Mouse (Mus musculus): ENCODE data around the gene Gif. TPM values are rescaled to one million over a fixed set of nuclear protein-coding genes. Genes with fewer than 3 reads are reported as not detected.

The Gif gene
- polyA plus RNA-seq, 2 experiments, result 0.03 to 0.13 TPM

DNA sequence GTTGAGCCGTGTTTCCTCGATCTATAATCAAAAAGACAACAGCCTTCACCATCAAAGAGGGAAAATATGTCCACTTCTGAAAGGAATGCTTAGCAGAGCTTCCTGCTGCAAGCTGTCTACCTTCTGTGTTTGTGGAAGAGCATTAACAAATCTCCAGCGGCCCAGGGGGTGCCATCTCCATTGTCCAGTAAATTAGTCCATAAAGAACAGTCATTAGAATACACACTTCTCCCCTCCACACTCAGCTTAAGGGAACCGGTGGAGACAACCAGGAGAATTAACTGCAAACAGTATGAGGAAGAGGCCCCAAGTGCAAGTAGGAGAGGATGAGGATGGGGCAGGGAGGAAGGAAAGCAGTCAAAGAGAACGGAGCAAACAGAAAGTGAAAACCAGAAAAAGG is 44.5 kb downstream of the Gif start:
- DNase-seq (ENCODE audit: low read depth in 3 of 3, low spot score in 3 of 3), result no peak
- Histone ChIP-seq H3K4me1 (replicated peaks; ENCODE audit: control insufficient read depth in 2 of 2, insufficient read depth in 2 of 2, low read length in 1 of 2) (no peaks in the 10 kb centered on the region), H3K27me3 (ENCODE audit: control insufficient read depth, insufficient read depth, low read length) (no peaks in the 10 kb centered on the region), H3K27ac (no peak overlapping the region), H3K4me2 (ENCODE audit: low read depth) (no peak overlapping the region), H3K36me3 (replicated peaks; ENCODE audit: control insufficient read depth, insufficient read depth, low read depth) (no peaks in the 10 kb centered on the region), H3K4me3 (ENCODE audit: insufficient read depth in 1 of 2, low read depth in 2 of 2, low read length in 2 of 2) (no peak overlapping the region), H3K9me3 (ENCODE audit: control insufficient read depth, low read length) (no peaks in the 10 kb centered on the region), H3K9ac (replicated peaks) (no peak overlapping the region)
- WGBS (ENCODE audit: insufficient replicate concordance), result 37% methylated on average over 5 of the region's 5 CpGs
- TF ChIP-seq CTCF (IDR thresholded peaks at IDR 0.05; ENCODE audit: low read depth) (no peak), EP300 (IDR thresholded peaks at IDR 0.05; ENCODE audit: low read depth) (no peak)
- ATAC-seq (ENCODE audit: insufficient read depth), result no peak

- no peaks in the 10 kb centered on the region for H3K9me3 ChIP-seq (ENCODE audit: control insufficient read depth, low read length)
- DNase-seq (ENCODE audit: low read depth in 3 of 3, low spot score in 3 of 3), result no peak
- no peak overlapping the region for H3K27ac ChIP-seq
- H3K4me1 ChIP-seq (replicated peaks; ENCODE audit: control insufficient read depth in 2 of 2, insufficient read depth in 2 of 2, low read length in 1 of 2), result no peaks in the 10 kb centered on the region
- no peaks in the 10 kb centered on the region for H3K36me3 ChIP-seq (replicated peaks; ENCODE audit: control insufficient read depth, insufficient read depth, low read depth)
- no peak overlapping the region for H3K4me3 ChIP-seq (ENCODE audit: insufficient read depth in 1 of 2, low read depth in 2 of 2, low read length in 2 of 2)
- H3K9ac ChIP-seq (replicated peaks), result no peak overlapping the region
- 60% methylated on average over 2 of the region's 2 CpGs for WGBS (ENCODE audit: insufficient replicate concordance)
- ATAC-seq (ENCODE audit: insufficient read depth), result no peak
- H3K4me2 ChIP-seq (ENCODE audit: low read depth), result no peak overlapping the region
- TF ChIP-seq CTCF (IDR thresholded peaks at IDR 0.05; ENCODE audit: low read depth), result no peak
- TF ChIP-seq EP300 (IDR thresholded peaks at IDR 0.05; ENCODE audit: low read depth), result no peak
- no peaks in the 10 kb centered on the region for H3K27me3 ChIP-seq (ENCODE audit: control insufficient read depth, insufficient read depth, low read length)
Measured at GRCm38 (mm10) chr19:11793741-11794359, 46.5 kb downstream of the Gif start.

DNA sequence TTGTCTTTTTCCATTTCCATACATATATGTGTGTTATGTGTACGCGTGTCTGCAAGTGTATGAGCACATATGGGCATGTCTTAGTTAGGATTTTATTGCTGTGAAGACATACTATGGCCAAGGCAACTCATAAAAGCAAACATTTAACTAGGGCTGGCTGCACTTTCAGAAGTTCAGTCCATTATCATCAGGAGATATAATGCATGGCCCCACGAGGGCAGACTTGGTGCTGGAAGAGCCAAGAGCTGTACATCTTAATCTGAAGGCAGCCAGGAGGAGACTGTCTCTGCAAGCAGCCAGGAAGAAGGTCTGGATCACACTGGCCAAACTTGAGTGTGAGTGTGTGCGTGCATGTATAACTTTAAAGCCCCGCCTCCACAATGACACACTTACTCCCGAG is 47.1 kb downstream of the Gif start:
- WGBS (ENCODE audit: insufficient replicate concordance), result 57% methylated on average over 6 of the region's 6 CpGs
- DNase-seq (ENCODE audit: low read depth in 3 of 3, low spot score in 3 of 3) (no peak), ATAC-seq (ENCODE audit: insufficient read depth) (no peak)
- H3K36me3 ChIP-seq (replicated peaks; ENCODE audit: control insufficient read depth, insufficient read depth, low read depth), result no peaks in the 10 kb centered on the region
- no peak overlapping the region for H3K4me2 ChIP-seq (ENCODE audit: low read depth)
- H3K9ac ChIP-seq (replicated peaks), result no peak overlapping the region
- no peaks in the 10 kb centered on the region for H3K27me3 ChIP-seq (ENCODE audit: control insufficient read depth, insufficient read depth, low read length)
- no peak overlapping the region for H3K4me3 ChIP-seq (ENCODE audit: insufficient read depth in 1 of 2, low read depth in 2 of 2, low read length in 2 of 2)
- TF ChIP-seq EP300 (IDR thresholded peaks at IDR 0.05; ENCODE audit: low read depth) (no peak), CTCF (IDR thresholded peaks at IDR 0.05; ENCODE audit: low read depth) (no peak)
- H3K27ac ChIP-seq, result no peak overlapping the region
- H3K9me3 ChIP-seq (ENCODE audit: control insufficient read depth, low read length), result no peaks in the 10 kb centered on the region
- H3K4me1 ChIP-seq (replicated peaks; ENCODE audit: control insufficient read depth in 2 of 2, insufficient read depth in 2 of 2, low read length in 1 of 2), result no peaks in the 10 kb centered on the region

DNA sequence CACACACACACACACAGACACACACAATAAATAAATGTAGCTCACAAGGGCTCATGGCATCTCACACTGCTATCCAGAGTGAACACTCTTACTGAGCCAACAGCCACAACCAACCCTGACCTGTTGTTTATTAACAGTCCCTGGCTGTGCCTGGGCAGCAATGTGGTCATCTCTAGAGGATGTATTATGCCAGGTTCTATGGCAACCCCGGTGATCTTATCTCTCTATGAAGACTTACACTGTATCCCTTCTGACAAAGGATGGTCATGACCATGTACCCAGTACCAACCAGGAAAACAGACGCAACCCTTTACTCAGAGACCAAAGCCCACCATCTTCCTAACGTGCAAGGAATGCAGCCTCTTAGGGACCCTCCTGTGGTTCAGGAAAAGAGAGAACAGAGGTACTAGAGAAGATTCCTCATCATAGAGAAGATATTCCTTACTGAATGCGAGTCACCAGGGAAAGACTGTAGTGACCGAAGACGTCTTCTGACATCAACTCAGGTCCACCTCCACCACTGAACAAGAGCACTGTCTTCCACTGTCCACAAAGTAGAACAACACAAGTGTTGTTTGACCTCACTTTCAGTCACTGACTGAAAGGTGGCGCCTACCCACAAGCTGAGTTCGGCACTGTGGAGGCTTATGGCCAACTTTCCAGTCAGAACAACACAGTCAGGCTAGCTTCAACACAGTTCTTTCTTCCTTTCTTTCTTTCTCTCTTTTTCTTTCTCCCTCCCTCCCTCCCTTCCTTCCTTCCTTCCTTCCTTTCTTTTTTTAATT is 53.4 kb downstream of the Gif start:
- no peaks in the 10 kb centered on the region for H3K27me3 ChIP-seq (ENCODE audit: control insufficient read depth, insufficient read depth, low read length)

GRCm38 (mm10) chr19:11804423-11804822 is 57.1 kb downstream of the Gif start:
- Histone ChIP-seq H3K4me2 (ENCODE audit: low read depth) (no peak overlapping the region), H3K27ac (no peak overlapping the region), H3K27me3 (ENCODE audit: control insufficient read depth, insufficient read depth, low read length) (no peaks in the 10 kb centered on the region), H3K4me1 (replicated peaks; ENCODE audit: control insufficient read depth in 2 of 2, insufficient read depth in 2 of 2, low read length in 1 of 2) (peaks cover 0 to 2% of the 10 kb centered on the region in 2 experiments; a peak in 1 of 4 replicates), H3K36me3 (replicated peaks; ENCODE audit: control insufficient read depth, insufficient read depth, low read depth) (no peaks in the 10 kb centered on the region), H3K4me3 (ENCODE audit: insufficient read depth in 1 of 2, low read depth in 2 of 2, low read length in 2 of 2) (no peak overlapping the region), H3K9me3 (ENCODE audit: control insufficient read depth, low read length) (no peaks in the 10 kb centered on the region), H3K9ac (replicated peaks) (no peak overlapping the region)
- 3% methylated on average over 1 of the region's 1 CpGs for WGBS (ENCODE audit: insufficient replicate concordance)
- TF ChIP-seq CTCF (IDR thresholded peaks at IDR 0.05; ENCODE audit: low read depth) (no peak), EP300 (IDR thresholded peaks at IDR 0.05; ENCODE audit: low read depth) (no peak)
- ATAC-seq (ENCODE audit: insufficient read depth) (no peak), DNase-seq (ENCODE audit: low read depth in 3 of 3, low spot score in 3 of 3) (no peak)

More for the DNA sequence above, 53.4 kb downstream of the Gif start:
- WGBS (ENCODE audit: insufficient replicate concordance), result 55% methylated on average over 8 of the region's 8 CpGs
- H3K4me1 ChIP-seq (replicated peaks; ENCODE audit: control insufficient read depth in 2 of 2, insufficient read depth in 2 of 2, low read length in 1 of 2), result no peaks in the 10 kb centered on the region
- H3K9me3 ChIP-seq (ENCODE audit: control insufficient read depth, low read length), result no peaks in the 10 kb centered on the region
- no peak for DNase-seq (ENCODE audit: low read depth in 3 of 3, low spot score in 3 of 3)
- no peak overlapping the region for H3K4me2 ChIP-seq (ENCODE audit: low read depth)
- H3K36me3 ChIP-seq (replicated peaks; ENCODE audit: control insufficient read depth, insufficient read depth, low read depth), result no peaks in the 10 kb centered on the region
- H3K4me3 ChIP-seq (ENCODE audit: insufficient read depth in 1 of 2, low read depth in 2 of 2, low read length in 2 of 2), result no peak overlapping the region
- H3K9ac ChIP-seq (replicated peaks), result no peak overlapping the region
- TF ChIP-seq EP300 (IDR thresholded peaks at IDR 0.05; ENCODE audit: low read depth), result no peak
- peak; percentile 17; the same call in 1 of the 2 replicates for TF ChIP-seq CTCF (IDR thresholded peaks at IDR 0.05; ENCODE audit: low read depth)
- ATAC-seq (ENCODE audit: insufficient read depth), result no peak
- H3K27ac ChIP-seq, result no peak overlapping the region

Measured in liver, embryonic 14.5 days (tissue).